Mouse (Mus musculus) heart, embryonic 14.5 days (tissue): ENCODE data around the gene Sirpa. TPM values are rescaled to one million over a fixed set of nuclear protein-coding genes. Genes with fewer than 3 reads are reported as not detected.
A peak's percentile ranks its signal among the peaks of the same experiment; 100 is the strongest.

Experiments used
- ATAC-seq: fragments of 200-750 bp; cut with Nextera tagmentation; 2 replicates; pipeline ENCODE4 v1.8.0; 2017; ENCODE audit warnings: low read depth, moderate TSS enrichment; ENCODE audit not compliant: insufficient number of reproducible peaks, insufficient read depth, low FRiP score
- H3K27ac ChIP-seq, 2 experiments: fragments of 200-500 bp in 1 of 2; fragments of 300-500 bp in 1 of 2; sonication (generic) in 1 of 2; replicated peaks in 1 of 2; 2 replicates each; pipeline ENCODE4 v1.5.1; 2012 to 2014; ENCODE audit warnings: low read depth in 2 of 2, low read length in 2 of 2, control low read depth in 1 of 2, mild to moderate bottlenecking in 1 of 2, mixed read lengths in 1 of 2; ENCODE audit not compliant: control insufficient read depth in 1 of 2, insufficient read depth in 1 of 2
- H3K27me3 ChIP-seq: fragments of 300-500 bp; sonication (generic); 2 replicates; pipeline ENCODE4 v1.6.1; 2014; ENCODE audit warnings: mild to moderate bottlenecking, low read length, control low read depth; ENCODE audit not compliant: control insufficient read depth, insufficient read depth
- H3K36me3 ChIP-seq: fragments of 300-500 bp; sonication (generic); 2 replicates; pipeline ENCODE4 v1.6.1; 2014; ENCODE audit warnings: mild to moderate bottlenecking, control low read depth, low read length, mixed read lengths; ENCODE audit not compliant: control insufficient read depth, insufficient read depth
- H3K4me1 ChIP-seq, 2 experiments: fragments of 200-500 bp in 1 of 2; fragments of 300-500 bp in 1 of 2; sonication (generic) in 1 of 2; 2 replicates each; pipeline ENCODE4 v1.6.1; 2012 to 2014; ENCODE audit warnings: low read length in 2 of 2, control low read depth in 1 of 2, mixed read lengths in 1 of 2; ENCODE audit not compliant: control insufficient read depth in 2 of 2, insufficient read depth in 2 of 2
- H3K4me2 ChIP-seq: fragments of 300-500 bp; sonication (generic); 2 replicates; pipeline ENCODE4 v1.6.1; 2014; ENCODE audit warnings: mild to moderate bottlenecking, low read length
- H3K4me3 ChIP-seq, 2 experiments: fragments of 200-500 bp in 1 of 2; fragments of 300-500 bp in 1 of 2; sonication (generic) in 1 of 2; 2 replicates each; pipeline ENCODE4 v1.5.1; 2012 to 2014; ENCODE audit warnings: low read length in 2 of 2, mild to moderate bottlenecking in 2 of 2, control low read depth in 1 of 2, low read depth in 1 of 2, moderate library complexity in 1 of 2; ENCODE audit not compliant: control insufficient read depth in 1 of 2, insufficient read depth in 1 of 2
- H3K9ac ChIP-seq: fragments of 300-500 bp; sonication (generic); 2 replicates; pipeline ENCODE4 v1.6.1; 2014; ENCODE audit warnings: mild to moderate bottlenecking, low read length
- H3K9me3 ChIP-seq: fragments of 300-500 bp; sonication (generic); 2 replicates; pipeline ENCODE4 v1.6.1; 2016; ENCODE audit warnings: low read length, control low read depth; ENCODE audit not compliant: control insufficient read depth
- WGBS: fragments of 180-500 bp; shearing (Covaris S2); extraction: QIAGEN DNeasy Blood & Tissue Kit; methylation state at CpG from one replicate; pipeline ENCODE4 v1.1.7; 2014; 5-methylcytosine and 5-hydroxymethylcytosine counted together
- polyA plus RNA-seq: library from polyadenylated mRNA; unstranded; fragments of >200 nt; fragmentation: Nextera tagmentation; extraction: Ambion mirVana; gene quantifications from 2 replicates; pipeline ENCODE4 v1.2.1, GENCODE M21; 2014

The Sirpa gene
- 19.8 and 20.8 TPM in 2 replicates for polyA plus RNA-seq

GRCm38 (mm10) chr2:129592459-129593140 lies at the start of gene Sirpa:
Sirpa (plus strand) TSS chr2:129592835.
- H3K27ac ChIP-seq = peak within 1 kb of the TSS; percentile 93 to 97
- peaks cover 14 to 40% of the 10 kb centered on the region in 2 experiments for H3K4me1 ChIP-seq
- H3K4me2 ChIP-seq = peak within 1 kb of the TSS; percentile 91
- under 1% methylated on average over 42 of the region's 43 CpGs for WGBS
- H3K9ac ChIP-seq = peak within 1 kb of the TSS; percentile 90
- peak; percentile 76 for ATAC-seq
- no peaks in the 10 kb centered on the region for H3K27me3 ChIP-seq
- no peaks in the 10 kb centered on the region for H3K36me3 ChIP-seq
- H3K4me3 ChIP-seq = peak within 1 kb of the TSS; percentile 78 to 82
- no peaks in the 10 kb centered on the region for H3K9me3 ChIP-seq

GRCm38 (mm10) chr2:129544448-129544847 lies 48.2 kb upstream of the Sirpa start:
- Histone ChIP-seq H3K9me3 (no peaks in the 10 kb centered on the region), H3K36me3 (no peaks in the 10 kb centered on the region), H3K27me3 (no peaks in the 10 kb centered on the region), H3K9ac (no peak overlapping the region), H3K4me3 (no peak overlapping the region), H3K4me1 (peaks cover 3 to 10% of the 10 kb centered on the region in 2 experiments; a peak in 3 of 4 replicates), H3K4me2 (no peak overlapping the region), H3K27ac (no peak overlapping the region)
- WGBS = 17% methylated on average over 4 of the region's 4 CpGs
- ATAC-seq = no peak

GRCm38 (mm10) chr2:129544919-129545318 lies 47.7 kb upstream of the Sirpa start:
- peaks cover 3 to 10% of the 10 kb centered on the region in 2 experiments; a peak in 3 of 4 replicates for H3K4me1 ChIP-seq
- H3K9me3 ChIP-seq = no peaks in the 10 kb centered on the region
- no peaks in the 10 kb centered on the region for H3K27me3 ChIP-seq
- no peaks in the 10 kb centered on the region for H3K36me3 ChIP-seq
- no peak for ATAC-seq
- no peak overlapping the region for H3K4me2 ChIP-seq
- 67% methylated on average over 3 of the region's 3 CpGs for WGBS
- H3K4me3 ChIP-seq = no peak overlapping the region
- no peak overlapping the region for H3K27ac ChIP-seq
- H3K9ac ChIP-seq = no peak overlapping the region

GRCm38 (mm10) chr2:129545596-129545995 lies 47.0 kb upstream of the Sirpa start:
- no peak overlapping the region for H3K9ac ChIP-seq
- H3K4me3 ChIP-seq = no peak overlapping the region
- no peaks in the 10 kb centered on the region for H3K27me3 ChIP-seq
- no peak overlapping the region for H3K4me2 ChIP-seq
- ATAC-seq = no peak
- 61% methylated on average over 7 of the region's 7 CpGs for WGBS
- H3K9me3 ChIP-seq = no peaks in the 10 kb centered on the region
- H3K27ac ChIP-seq = no peak overlapping the region
- no peaks in the 10 kb centered on the region for H3K36me3 ChIP-seq
- H3K4me1 ChIP-seq = peaks cover 3 to 10% of the 10 kb centered on the region in 2 experiments; a peak in 3 of 4 replicates

- Histone ChIP-seq H3K4me3 (no peak overlapping the region), H3K27me3 (no peaks in the 10 kb centered on the region), H3K27ac (no peak overlapping the region), H3K9me3 (no peaks in the 10 kb centered on the region), H3K4me2 (no peak overlapping the region), H3K4me1 (peaks cover 3 to 10% of the 10 kb centered on the region in 2 experiments; a peak in 3 of 4 replicates), H3K9ac (no peak overlapping the region), H3K36me3 (no peaks in the 10 kb centered on the region)
- no peak for ATAC-seq
- 77% methylated on average over 3 of the region's 3 CpGs for WGBS
Measured at GRCm38 (mm10) chr2:129546772-129547171, 45.9 kb upstream of the Sirpa start.

GRCm38 (mm10) chr2:129549537-129550135 lies 43.0 kb upstream of the Sirpa start:
- ATAC-seq = no peak
- WGBS = 55% methylated on average over 9 of the region's 9 CpGs
- H3K27ac ChIP-seq = no peak overlapping the region

GRCm38 (mm10) chr2:129550781-129551180 lies 41.9 kb upstream of the Sirpa start:
- H3K27ac ChIP-seq = no peak overlapping the region
- H3K4me2 ChIP-seq = no peak overlapping the region
- H3K4me3 ChIP-seq = no peak overlapping the region
- H3K4me1 ChIP-seq = no peaks in the 10 kb centered on the region
- no peaks in the 10 kb centered on the region for H3K36me3 ChIP-seq
- H3K9me3 ChIP-seq = no peaks in the 10 kb centered on the region
- WGBS = 65% methylated on average over 2 of the region's 2 CpGs
- no peak for ATAC-seq
- no peaks in the 10 kb centered on the region for H3K27me3 ChIP-seq
- H3K9ac ChIP-seq = no peak overlapping the region

More at GRCm38 (mm10) chr2:129549537-129550135, 43.0 kb upstream of the Sirpa start:
- no peaks in the 10 kb centered on the region for H3K9me3 ChIP-seq
- no peak overlapping the region for H3K4me3 ChIP-seq
- no peaks in the 10 kb centered on the region for H3K27me3 ChIP-seq
- peaks cover 0 to 5% of the 10 kb centered on the region in 2 experiments; a peak in 2 of 4 replicates for H3K4me1 ChIP-seq
- H3K4me2 ChIP-seq = no peak overlapping the region
- no peaks in the 10 kb centered on the region for H3K36me3 ChIP-seq
- no peak overlapping the region for H3K9ac ChIP-seq
